Mouse (Mus musculus): ENCODE measurements around the gene Tsc1.

Gene Tsc1

GRCm38 (mm10) chr2:28613599-28613998, 27.4 kb upstream of the Tsc1 start:
- DNase-seq (ENCODE audit: low read depth, low spot score): no peak

- no peak for DNase-seq (ENCODE audit: low read depth, low spot score)
Observed at GRCm38 (mm10) chr2:28616358-28616757, 24.7 kb upstream of the Tsc1 start.

DNA sequence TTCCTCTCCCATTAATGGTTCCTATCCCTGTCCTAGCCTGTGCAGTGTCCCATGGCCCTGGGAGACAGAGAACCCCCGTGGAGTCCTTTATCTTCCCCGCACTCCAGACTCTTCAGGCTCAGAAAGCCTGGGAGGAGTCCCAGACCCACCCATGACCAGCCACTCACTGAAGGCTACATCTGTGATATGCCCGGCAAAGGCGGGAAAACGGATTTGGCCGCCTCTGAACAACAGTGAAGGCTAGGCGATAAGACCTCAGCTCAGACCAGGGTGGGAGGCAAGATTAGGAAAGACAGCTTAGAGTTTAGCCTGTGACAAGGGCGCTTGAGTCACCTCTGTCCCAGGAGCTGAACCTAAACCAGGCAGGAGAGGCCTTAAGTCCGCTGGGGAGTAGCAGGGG, 24.2 kb upstream of the Tsc1 start:
- peak; percentile 78 for DNase-seq (ENCODE audit: low read depth, low spot score)

- no peak for DNase-seq (ENCODE audit: low read depth, low spot score)
Observed at GRCm38 (mm10) chr2:28617498-28618486, 23.2 kb upstream of the Tsc1 start.

- DNase-seq (ENCODE audit: low read depth, low spot score): no peak
Observed at GRCm38 (mm10) chr2:28618777-28619336, 22.2 kb upstream of the Tsc1 start.

DNA sequence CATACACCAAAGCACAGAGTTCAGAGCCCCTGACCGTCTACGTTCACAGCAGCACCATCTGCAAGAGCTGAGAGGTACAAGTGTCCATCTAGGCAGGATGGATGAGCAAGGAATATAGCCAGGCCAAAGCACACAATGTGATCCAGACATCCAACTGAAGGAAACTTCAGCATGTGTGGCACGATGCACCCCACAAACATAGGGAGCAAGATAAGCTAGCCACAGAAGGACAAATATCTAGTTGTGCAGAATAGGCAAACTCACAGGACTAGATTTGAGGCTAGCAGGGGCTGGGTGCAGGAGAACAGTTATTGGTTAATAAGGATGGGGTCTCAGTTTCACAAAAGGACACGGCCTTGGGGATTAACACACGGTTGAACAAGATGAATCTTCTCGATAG, 21.7 kb upstream of the Tsc1 start:
- no peak for DNase-seq (ENCODE audit: low read depth, low spot score)

DNA sequence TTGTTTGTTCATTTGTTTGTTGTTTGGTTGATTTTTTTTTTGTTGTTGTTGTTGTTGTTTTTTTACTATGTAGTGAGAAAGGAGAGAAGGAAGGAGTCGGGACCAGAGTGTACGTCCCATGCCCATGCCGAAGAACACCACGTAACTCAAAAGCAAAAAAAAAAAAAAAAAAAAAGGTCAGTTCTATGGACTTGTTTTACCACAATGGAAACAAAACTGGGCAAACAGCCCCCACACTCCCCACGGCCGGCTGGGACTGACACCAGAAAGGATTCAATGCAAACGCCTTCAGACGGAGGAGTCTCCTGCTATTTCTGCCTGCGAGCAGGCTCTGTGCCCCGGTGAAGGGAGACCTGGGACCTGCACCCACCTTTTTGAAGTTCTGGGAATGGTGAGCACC, 20.5 kb upstream of the Tsc1 start:
- DNase-seq (ENCODE audit: low read depth, low spot score): no peak

DNA sequence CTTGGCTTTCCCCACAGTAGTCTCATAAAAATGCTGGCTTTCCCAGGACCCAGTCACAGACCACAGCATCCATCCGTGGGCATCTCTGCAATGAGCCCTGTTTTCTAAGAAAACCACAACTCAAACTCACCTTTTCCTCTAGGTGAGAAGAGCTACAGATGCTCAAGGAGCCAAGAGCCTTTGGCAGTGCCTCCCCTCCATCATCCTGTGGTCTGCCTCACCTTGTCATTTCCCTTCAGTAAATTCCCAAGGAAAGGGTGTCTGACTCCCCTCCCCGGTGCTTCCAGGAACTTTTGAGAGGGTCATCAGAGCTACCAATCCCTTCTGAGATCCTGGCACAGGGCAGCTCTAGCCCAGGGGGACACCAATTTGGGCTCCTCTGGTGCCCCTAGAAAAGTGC, 19.9 kb upstream of the Tsc1 start:
- DNase-seq (ENCODE audit: low read depth, low spot score): no peak

GRCm38 (mm10) chr2:28621664-28622171, 19.3 kb upstream of the Tsc1 start, which contains the start of gene Gfi1b:
TSS of gene Gfi1b (minus strand) at chr2:28621982.
- DNase-seq (ENCODE audit: low read depth, low spot score): no peak

GRCm38 (mm10) chr2:28622521-28623124, 18.4 kb upstream of the Tsc1 start:
- DNase-seq (ENCODE audit: low read depth, low spot score): no peak

- DNase-seq (ENCODE audit: low read depth, low spot score): no peak
Observed at GRCm38 (mm10) chr2:28624870-28625269, 16.2 kb upstream of the Tsc1 start.

- DNase-seq (ENCODE audit: low read depth, low spot score): no peak
Observed at GRCm38 (mm10) chr2:28626038-28626437, 15.0 kb upstream of the Tsc1 start.

DNA sequence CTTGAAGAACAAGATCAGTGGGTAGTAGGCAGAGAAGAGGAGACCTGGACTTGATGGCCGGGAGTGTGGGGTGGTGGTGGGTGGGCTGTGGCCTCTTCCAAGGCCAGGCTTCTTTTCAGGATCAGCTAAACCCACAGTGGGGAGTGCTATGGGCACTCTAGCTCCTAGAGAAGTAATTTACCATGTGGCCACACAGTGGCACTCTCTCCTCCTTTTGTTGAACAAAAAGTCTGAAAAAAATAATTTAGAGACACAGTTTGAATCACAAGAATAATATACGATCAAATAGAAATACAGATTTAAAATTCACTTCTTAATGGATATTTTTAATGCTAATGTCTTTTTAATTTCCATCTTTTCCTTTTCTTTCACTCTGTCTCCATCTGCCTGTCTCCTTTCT, 13.0 kb upstream of the Tsc1 start:
- DNase-seq (ENCODE audit: low read depth, low spot score): no peak

DNA sequence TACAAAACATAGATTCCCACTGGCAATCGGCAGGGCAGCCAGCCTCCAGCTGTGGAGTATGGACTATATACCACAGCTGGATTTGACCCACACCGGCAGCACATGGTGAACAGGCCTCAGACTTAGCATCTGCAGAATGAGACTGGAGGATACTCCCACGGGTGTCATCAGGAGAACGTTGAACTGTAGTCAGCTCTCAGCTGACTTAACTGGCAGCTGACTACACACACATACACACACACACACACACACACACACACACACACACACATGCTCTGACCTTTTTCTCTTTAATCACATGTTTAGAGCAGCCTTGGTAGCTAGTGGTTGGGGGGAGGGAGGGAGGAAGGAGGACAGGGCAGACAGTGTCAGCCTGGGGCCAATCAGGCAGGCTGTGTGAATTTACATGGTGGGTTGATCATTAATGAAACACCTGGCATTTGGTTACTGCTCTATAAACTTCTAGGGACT, 11.1 kb upstream of the Tsc1 start:
- DNase-seq (ENCODE audit: low read depth, low spot score): no peak

- no peak for DNase-seq (ENCODE audit: low read depth, low spot score)
Observed at GRCm38 (mm10) chr2:28632626-28633025, 8.4 kb upstream of the Tsc1 start.

DNA sequence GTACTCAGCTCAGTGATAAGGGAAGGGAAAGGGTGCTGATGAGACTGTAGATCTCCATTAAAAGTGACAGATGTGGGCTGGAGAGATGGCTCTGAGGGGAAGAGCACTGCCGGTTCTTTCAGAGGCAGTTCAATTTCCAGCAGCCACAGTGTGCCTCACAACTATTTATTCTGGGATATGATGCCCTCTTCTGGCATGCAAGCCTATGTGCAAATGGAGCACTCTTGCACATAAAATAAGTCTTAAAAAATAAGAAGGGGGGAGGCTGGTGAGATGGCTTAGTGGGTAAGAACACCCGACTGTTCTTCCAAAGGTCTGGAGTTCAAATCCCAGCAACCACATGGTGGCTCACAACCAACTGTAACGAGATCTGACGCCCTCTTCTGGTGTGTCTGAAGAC, 7.9 kb upstream of the Tsc1 start:
- no peak for DNase-seq (ENCODE audit: low read depth, low spot score)

DNA sequence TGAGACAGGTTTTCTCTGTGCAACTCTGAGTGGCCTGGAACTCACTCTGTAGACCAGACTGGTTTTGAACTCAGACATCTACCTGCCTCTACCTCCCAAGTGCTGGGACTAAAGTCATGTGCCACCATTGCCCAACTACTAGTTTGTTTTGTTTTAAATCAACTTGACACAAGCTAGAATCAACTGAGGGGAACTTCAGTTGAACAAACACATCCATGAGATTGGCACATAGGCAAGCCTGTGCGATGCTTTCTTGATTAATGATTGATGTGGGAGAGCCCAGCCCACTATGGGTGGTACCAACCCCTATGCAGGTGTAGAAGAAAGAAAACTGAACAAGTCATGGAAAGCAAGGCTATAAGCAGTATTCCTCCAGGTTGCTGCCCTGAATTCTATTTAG, 5.8 kb upstream of the Tsc1 start:
- DNase-seq (ENCODE audit: low read depth, low spot score): no peak

DNA sequence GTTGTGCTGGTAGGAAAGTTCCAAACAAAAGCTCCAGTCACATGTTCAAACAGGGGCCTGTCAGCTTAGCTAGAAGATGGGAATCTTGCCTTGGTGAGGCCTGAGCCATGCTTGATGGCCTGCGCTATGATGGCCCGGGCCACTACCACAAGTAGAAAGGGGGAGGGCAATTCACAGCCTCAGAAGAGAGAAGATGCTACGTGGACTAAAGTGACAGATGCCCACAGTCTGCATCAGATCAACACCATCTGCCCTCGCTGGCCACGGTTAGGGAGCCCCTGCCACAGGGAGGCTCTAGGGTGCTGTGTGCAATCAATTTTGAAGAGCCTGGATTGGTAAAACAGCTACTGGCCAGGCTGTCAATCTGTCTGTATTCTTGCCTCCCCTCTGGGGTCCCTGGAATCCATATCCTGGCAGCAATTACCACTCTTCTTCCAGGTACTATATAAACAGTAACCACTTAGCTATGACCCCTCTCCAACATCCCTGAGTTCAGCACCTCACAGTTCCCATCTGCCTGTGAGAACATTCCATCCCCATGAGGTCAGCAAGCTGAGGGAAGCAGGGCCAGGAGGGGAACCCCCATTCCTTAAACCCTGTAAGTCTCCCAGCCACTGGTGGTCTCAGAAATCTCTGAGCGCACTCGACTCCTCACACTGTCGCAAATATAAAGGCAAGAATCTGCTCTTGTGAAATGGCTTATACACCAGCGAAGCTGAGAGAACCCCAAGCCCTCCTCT, 3.8 kb upstream of the Tsc1 start:
- DNase-seq (ENCODE audit: low read depth, low spot score): no peak

DNA sequence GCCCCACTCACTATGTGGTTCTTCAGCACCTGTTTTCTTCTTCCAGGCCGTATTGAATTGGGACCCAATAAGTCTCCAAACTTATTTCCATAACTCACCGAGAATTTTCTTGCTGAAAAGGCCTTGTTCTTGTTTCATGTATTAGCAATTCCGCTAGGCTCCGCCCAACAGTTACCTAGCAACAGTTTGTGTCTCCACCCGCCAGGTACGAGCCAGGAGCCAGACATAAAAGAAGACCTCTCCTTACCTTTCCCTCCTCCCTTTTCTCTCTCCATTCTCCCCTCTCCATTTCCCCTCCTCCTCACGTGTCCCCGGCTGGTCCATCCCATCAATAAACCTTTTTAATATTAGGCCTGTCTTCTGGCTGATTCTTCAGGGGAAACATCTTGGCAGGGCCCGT, 2.7 kb upstream of the Tsc1 start:
- DNase-seq (ENCODE audit: low read depth, low spot score): no peak

DNA sequence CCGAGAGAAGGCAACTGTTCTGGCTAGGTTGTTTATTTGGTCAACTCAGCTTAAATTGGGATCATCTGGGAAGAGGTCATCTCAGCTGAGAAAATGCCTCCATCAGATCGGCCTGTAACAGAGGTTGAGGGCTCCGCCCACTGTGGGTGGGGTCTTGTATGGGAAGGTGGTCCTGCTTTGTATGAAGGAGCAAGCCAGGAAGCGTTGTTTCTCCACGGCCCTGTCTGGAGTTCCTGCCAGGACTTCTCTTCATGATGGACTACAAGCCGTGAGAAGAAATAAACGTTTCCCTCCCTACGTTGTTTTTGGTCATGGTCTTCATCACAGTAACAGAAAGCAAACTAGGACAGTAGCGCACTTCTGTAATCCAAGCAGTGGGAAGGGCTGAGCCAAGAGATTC, 2.1 kb upstream of the Tsc1 start:
- DNase-seq (ENCODE audit: low read depth, low spot score): no peak

GRCm38 (mm10) chr2:28639794-28640193, 1.2 kb upstream of the Tsc1 start:
- peak; percentile 41 for DNase-seq (ENCODE audit: low read depth, low spot score)
